Mouse (Mus musculus): ENCODE results near the gene Eln. TPM values are rescaled to one million over a fixed set of nuclear protein-coding genes. Genes with fewer than 3 reads are reported as not detected.
A peak's percentile ranks its signal among the peaks of the same experiment; 100 is the strongest.

Eln gene
- 3.8 and 4.2 TPM in 2 replicates for polyA plus RNA-seq (2014; fragmentation: Nextera tagmentation; extraction: Ambion mirVana)

DNA sequence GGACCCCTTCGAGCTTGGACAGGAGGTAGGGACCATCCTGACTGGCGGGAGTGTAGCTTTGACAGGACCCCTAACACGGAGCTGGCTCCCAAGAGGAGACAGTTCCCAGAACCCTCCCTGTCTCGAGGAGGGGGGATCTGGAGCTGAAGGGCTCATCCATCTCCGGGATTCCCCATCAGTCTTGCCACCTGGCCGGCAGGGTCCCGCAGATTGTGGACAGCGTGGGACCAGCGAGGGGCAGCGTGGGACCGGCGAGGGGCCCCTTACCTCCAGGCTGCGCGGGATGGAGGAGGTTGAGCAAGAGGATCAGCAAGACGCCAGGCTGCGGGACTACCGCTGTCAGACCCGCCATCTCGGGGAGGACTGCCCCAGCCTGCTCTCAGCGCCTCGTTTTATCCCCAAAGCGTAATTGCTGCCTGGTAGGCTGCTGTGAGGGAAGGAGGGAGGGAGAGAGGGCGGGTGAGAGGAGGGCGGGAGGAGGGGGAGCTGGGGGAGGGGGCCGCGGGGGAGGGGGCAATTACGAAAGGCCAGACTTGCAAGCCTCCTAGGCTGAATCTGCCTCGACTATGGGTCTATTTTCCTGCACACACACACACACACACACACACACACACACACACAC, at the start of gene Eln:
Eln (minus strand) TSS at position 434 of the 622 bp plus-strand sequence.
- no peaks in the 10 kb centered on the region for H3K27me3 ChIP-seq (ENCODE audit: control insufficient read depth, insufficient read depth, low read length)
- ATAC-seq (ENCODE audit: insufficient number of reproducible peaks, low FRiP score, low TSS enrichment, low read depth) (peak; percentile 61), DNase-seq (ENCODE audit: low spot score) (peak; percentile 59)
- no peaks in the 10 kb centered on the region for H3K9me3 ChIP-seq (ENCODE audit: control insufficient read depth, low read length)
- peak within 1 kb of the TSS; percentile 60 for H3K9ac ChIP-seq (ENCODE audit: low read length)
- peaks cover 20% of the 10 kb centered on the region for H3K4me1 ChIP-seq (ENCODE audit: control insufficient read depth, insufficient read depth, low read length)
- no peaks in the 10 kb centered on the region for H3K36me3 ChIP-seq (ENCODE audit: control insufficient read depth, insufficient read depth, low read length)
- H3K27ac ChIP-seq (replicated peaks; ENCODE audit: low read depth, low read length) = peak within 1 kb of the TSS; percentile 42; the same call in 1 of the 2 replicates
- peak within 1 kb of the TSS; percentile 31 for H3K4me3 ChIP-seq (ENCODE audit: low read depth, low read length)
- H3K4me2 ChIP-seq (ENCODE audit: low read depth, severe bottlenecking) = peak within 1 kb of the TSS; percentile 71
- WGBS = 1% methylated on average over 18 of the region's 28 CpGs

DNA sequence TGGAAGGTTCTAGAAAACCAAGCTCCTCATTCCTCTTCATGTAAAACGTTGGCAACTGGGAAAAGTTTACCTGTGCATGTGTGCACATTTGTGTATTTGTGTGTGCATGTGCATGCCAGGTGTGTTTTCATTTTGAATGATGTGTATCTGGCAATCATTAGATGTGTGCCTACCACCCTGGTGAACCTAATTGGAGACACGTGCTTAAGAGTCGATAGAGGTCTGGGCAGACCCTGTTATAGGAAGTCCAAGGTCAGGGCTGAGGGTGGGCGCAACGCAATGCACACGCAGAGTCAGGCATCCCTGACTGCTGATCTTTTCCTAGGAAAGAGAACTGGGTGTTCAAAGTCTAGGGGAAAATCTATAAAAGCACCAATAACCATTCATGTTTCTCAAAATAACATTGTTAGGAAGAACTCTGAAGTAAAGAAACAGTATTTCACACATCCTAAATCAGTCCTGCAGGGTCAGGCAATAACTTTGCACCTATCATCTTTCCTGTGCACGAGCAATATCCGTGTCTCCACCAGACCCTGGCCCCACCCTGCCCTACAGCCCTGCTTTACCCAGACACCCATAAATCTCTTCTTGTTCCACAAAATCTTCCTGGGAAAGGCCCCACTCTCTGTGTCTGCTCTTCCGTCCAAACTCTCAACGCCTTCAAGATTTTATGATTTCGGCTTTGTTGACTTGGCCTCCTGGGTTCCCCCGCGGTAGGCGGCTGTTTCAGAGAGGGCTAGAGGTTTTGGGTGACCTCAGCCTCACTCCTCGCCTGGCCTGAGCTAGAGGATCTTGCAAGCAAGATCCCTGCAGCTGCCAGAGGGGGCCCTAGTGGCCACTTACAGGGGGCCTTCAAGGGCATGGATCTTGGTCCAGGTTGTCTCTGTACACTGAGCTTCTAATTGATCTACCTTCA, 43.2 kb upstream of the Eln start:
- WGBS = 22% methylated on average over 15 of the region's 15 CpGs

DNA sequence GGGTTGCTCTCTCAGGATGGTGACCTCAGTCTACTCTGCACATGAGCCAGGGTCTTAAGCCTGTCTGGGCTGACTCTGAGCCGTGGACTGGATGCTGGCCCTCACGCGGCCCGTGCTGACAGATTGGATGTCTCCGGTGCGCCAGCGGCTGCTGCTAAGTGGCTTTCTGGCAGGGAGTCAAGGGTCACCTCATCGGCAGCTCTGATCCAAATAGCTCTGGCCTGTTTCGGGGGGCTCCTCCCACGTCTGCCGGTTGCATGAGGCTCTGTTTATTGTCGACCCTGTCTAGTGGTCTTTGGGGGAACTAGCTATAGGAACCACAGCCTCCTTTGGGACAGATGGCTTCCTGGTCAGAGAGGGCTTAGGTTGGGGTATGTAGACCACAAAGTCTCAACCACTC, 41.1 kb upstream of the Eln start:
- no peaks in the 10 kb centered on the region for H3K27me3 ChIP-seq (ENCODE audit: control insufficient read depth, insufficient read depth, low read length)

More for the DNA sequence above, 43.2 kb upstream of the Eln start:
- no peak overlapping the region for H3K4me3 ChIP-seq (ENCODE audit: low read depth, low read length)
- 0 out of 2 replicates have a peak overlapping the region, but pooled peaks have one; percentile 30 for H3K27ac ChIP-seq (replicated peaks; ENCODE audit: low read depth, low read length)
- H3K4me2 ChIP-seq (ENCODE audit: low read depth, severe bottlenecking) = no peak overlapping the region
- no peaks in the 10 kb centered on the region for H3K9me3 ChIP-seq (ENCODE audit: control insufficient read depth, low read length)
- DNase-seq (ENCODE audit: low spot score) (peak; percentile 58), ATAC-seq (ENCODE audit: insufficient number of reproducible peaks, low FRiP score, low TSS enrichment, low read depth) (no peak; the same call in 1 of the 2 replicates)
- no peak overlapping the region for H3K9ac ChIP-seq (ENCODE audit: low read length)
- peaks cover 17% of the 10 kb centered on the region for H3K4me1 ChIP-seq (ENCODE audit: control insufficient read depth, insufficient read depth, low read length)
- H3K27me3 ChIP-seq (ENCODE audit: control insufficient read depth, insufficient read depth, low read length) = no peaks in the 10 kb centered on the region
- H3K36me3 ChIP-seq (ENCODE audit: control insufficient read depth, insufficient read depth, low read length) = no peaks in the 10 kb centered on the region

DNA sequence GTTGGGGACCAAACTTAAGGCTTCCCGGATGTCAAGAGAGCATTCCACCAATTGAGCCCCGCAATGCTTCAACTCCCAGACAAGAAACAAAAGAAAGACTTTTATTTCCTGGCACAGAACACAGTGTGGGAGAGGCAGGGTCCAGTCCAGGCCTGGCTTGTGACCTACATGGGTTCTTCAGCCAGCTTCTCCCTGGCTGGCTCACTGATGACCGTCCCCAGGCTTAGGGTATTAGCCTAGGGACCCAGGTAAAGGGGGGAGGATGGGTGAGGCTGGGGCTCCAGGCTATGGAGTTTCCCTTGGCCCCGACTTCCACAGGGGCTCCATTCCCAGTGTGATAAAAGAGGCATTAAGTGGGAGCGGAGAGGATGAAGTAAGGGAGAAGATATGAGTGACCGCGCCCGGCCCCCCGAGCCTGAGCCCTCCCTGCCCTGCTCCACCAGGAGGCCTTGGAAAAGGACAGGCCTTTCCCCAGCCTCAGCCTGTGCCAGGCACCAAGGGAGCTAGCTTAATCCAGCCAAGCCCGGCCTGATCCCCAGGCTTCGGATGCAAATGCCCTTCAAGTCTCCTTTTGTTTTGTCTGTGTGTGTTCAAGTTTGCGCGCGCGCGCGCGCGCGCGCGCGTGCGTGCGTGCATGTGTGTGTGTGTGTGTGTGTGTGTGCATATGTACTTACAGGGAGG, 38.7 kb upstream of the Eln start:
- ATAC-seq (ENCODE audit: insufficient number of reproducible peaks, low FRiP score, low TSS enrichment, low read depth) (no peak), DNase-seq (ENCODE audit: low spot score) (no peak)
- Histone ChIP-seq H3K9me3 (ENCODE audit: control insufficient read depth, low read length) (no peaks in the 10 kb centered on the region), H3K4me3 (ENCODE audit: low read depth, low read length) (no peak overlapping the region), H3K36me3 (ENCODE audit: control insufficient read depth, insufficient read depth, low read length) (no peaks in the 10 kb centered on the region), H3K4me1 (ENCODE audit: control insufficient read depth, insufficient read depth, low read length) (peaks cover 23% of the 10 kb centered on the region), H3K4me2 (ENCODE audit: low read depth, severe bottlenecking) (no peak overlapping the region), H3K27me3 (ENCODE audit: control insufficient read depth, insufficient read depth, low read length) (no peaks in the 10 kb centered on the region), H3K9ac (ENCODE audit: low read length) (no peak overlapping the region), H3K27ac (replicated peaks; ENCODE audit: low read depth, low read length) (no peak overlapping the region)
- 72% methylated on average over 25 of the region's 25 CpGs for WGBS

More for the DNA sequence above, 41.1 kb upstream of the Eln start:
- H3K9me3 ChIP-seq (ENCODE audit: control insufficient read depth, low read length) = no peaks in the 10 kb centered on the region
- no peak overlapping the region for H3K9ac ChIP-seq (ENCODE audit: low read length)
- 13% methylated on average over 12 of the region's 12 CpGs for WGBS
- peaks cover 25% of the 10 kb centered on the region for H3K4me1 ChIP-seq (ENCODE audit: control insufficient read depth, insufficient read depth, low read length)
- 0 out of 2 replicates have a peak, but pooled peaks have one; percentile 24 for ATAC-seq (ENCODE audit: insufficient number of reproducible peaks, low FRiP score, low TSS enrichment, low read depth)
- H3K27ac ChIP-seq (replicated peaks; ENCODE audit: low read depth, low read length) = no peak overlapping the region
- no peak overlapping the region for H3K4me2 ChIP-seq (ENCODE audit: low read depth, severe bottlenecking)
- H3K36me3 ChIP-seq (ENCODE audit: control insufficient read depth, insufficient read depth, low read length) = no peaks in the 10 kb centered on the region
- no peak overlapping the region for H3K4me3 ChIP-seq (ENCODE audit: low read depth, low read length)
- peak; percentile 69 for DNase-seq (ENCODE audit: low spot score)

DNA sequence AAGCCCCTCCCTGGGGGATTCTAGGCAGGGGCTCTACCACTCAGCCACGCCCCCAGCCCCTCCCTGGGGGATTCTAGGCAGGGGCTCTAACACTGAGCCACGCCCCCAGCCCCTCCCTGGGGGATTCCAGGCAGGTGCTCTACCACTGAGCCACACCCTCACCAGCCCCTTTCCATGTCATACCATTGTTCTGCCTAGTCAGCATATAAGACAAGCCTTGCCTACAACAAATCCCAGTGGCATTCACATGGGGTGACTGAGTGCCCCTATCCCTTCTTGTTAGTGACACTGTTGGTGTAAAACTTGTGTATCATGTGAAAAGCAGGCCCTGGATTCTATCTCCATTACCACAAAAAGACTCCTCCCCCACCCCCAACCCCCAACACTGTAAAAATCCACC, 36.7 kb upstream of the Eln start:
- ATAC-seq (ENCODE audit: insufficient number of reproducible peaks, low FRiP score, low TSS enrichment, low read depth) (no peak), DNase-seq (ENCODE audit: low spot score) (no peak)
- no peaks in the 10 kb centered on the region for H3K36me3 ChIP-seq (ENCODE audit: control insufficient read depth, insufficient read depth, low read length)
- WGBS = 38% methylated on average over 2 of the region's 2 CpGs
- no peak overlapping the region for H3K4me2 ChIP-seq (ENCODE audit: low read depth, severe bottlenecking)
- no peaks in the 10 kb centered on the region for H3K27me3 ChIP-seq (ENCODE audit: control insufficient read depth, insufficient read depth, low read length)
- H3K4me3 ChIP-seq (ENCODE audit: low read depth, low read length) = no peak overlapping the region
- H3K9me3 ChIP-seq (ENCODE audit: control insufficient read depth, low read length) = no peaks in the 10 kb centered on the region
- peaks cover 16% of the 10 kb centered on the region for H3K4me1 ChIP-seq (ENCODE audit: control insufficient read depth, insufficient read depth, low read length)
- no peak overlapping the region for H3K27ac ChIP-seq (replicated peaks; ENCODE audit: low read depth, low read length)
- no peak overlapping the region for H3K9ac ChIP-seq (ENCODE audit: low read length)

DNA sequence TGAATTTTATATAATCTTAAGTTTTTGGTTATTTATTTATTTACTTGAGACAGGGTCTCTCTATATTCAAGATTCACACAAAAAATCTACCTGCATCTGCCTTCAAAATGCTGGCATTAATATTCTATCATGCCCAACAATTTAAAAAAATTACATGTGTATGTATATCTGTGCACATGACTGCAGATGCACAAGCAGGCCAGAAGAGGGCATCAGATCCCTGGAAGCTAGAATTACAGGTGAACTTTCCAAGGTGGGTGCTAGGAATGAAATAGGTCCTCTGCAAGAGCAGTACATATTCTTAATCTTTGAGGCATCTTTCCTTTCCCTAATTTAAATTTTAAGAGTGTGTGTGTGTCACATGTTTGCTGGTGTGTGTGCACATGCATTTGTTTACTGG, 33.8 kb upstream of the Eln start:
- Histone ChIP-seq H3K4me2 (ENCODE audit: low read depth, severe bottlenecking) (no peak overlapping the region), H3K36me3 (ENCODE audit: control insufficient read depth, insufficient read depth, low read length) (no peaks in the 10 kb centered on the region), H3K4me1 (ENCODE audit: control insufficient read depth, insufficient read depth, low read length) (peaks cover 10% of the 10 kb centered on the region; the same call in 1 of the 2 replicates), H3K4me3 (ENCODE audit: low read depth, low read length) (no peak overlapping the region), H3K9ac (ENCODE audit: low read length) (no peak overlapping the region), H3K27me3 (ENCODE audit: control insufficient read depth, insufficient read depth, low read length) (no peaks in the 10 kb centered on the region), H3K27ac (replicated peaks; ENCODE audit: low read depth, low read length) (no peak overlapping the region), H3K9me3 (ENCODE audit: control insufficient read depth, low read length) (no peaks in the 10 kb centered on the region)
- no peak for ATAC-seq (ENCODE audit: insufficient number of reproducible peaks, low FRiP score, low TSS enrichment, low read depth)
- no peak for DNase-seq (ENCODE audit: low spot score)

DNA sequence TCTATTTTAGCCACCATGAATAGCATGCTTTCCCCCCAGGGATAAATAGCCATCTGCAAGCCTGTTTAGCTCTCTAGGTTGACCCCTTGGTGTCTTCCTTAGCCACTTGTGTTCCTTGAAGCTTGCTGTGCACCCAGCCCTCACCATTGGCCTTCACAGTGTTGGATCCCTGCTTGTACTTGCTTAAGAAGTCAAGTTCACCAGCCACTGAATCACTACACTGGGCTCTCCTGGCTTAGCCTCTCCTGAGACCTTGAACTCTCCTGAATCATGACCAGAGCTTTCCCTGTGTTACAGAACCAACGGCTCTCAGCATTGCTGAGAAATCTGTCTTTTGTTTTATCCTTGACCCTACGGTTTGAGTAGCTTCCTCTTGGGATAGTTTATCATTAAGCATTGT, 33.0 kb upstream of the Eln start:
- H3K9me3 ChIP-seq (ENCODE audit: control insufficient read depth, low read length) = no peaks in the 10 kb centered on the region
- H3K4me2 ChIP-seq (ENCODE audit: low read depth, severe bottlenecking) = no peak overlapping the region
- 87% methylated on average over 2 of the region's 2 CpGs for WGBS
- no peak overlapping the region for H3K4me3 ChIP-seq (ENCODE audit: low read depth, low read length)
- H3K4me1 ChIP-seq (ENCODE audit: control insufficient read depth, insufficient read depth, low read length) = peaks cover 10% of the 10 kb centered on the region; the same call in 1 of the 2 replicates
- H3K27ac ChIP-seq (replicated peaks; ENCODE audit: low read depth, low read length) = no peak overlapping the region
- no peaks in the 10 kb centered on the region for H3K36me3 ChIP-seq (ENCODE audit: control insufficient read depth, insufficient read depth, low read length)
- H3K9ac ChIP-seq (ENCODE audit: low read length) = no peak overlapping the region
- DNase-seq (ENCODE audit: low spot score) (no peak), ATAC-seq (ENCODE audit: insufficient number of reproducible peaks, low FRiP score, low TSS enrichment, low read depth) (no peak)
- no peaks in the 10 kb centered on the region for H3K27me3 ChIP-seq (ENCODE audit: control insufficient read depth, insufficient read depth, low read length)

DNA sequence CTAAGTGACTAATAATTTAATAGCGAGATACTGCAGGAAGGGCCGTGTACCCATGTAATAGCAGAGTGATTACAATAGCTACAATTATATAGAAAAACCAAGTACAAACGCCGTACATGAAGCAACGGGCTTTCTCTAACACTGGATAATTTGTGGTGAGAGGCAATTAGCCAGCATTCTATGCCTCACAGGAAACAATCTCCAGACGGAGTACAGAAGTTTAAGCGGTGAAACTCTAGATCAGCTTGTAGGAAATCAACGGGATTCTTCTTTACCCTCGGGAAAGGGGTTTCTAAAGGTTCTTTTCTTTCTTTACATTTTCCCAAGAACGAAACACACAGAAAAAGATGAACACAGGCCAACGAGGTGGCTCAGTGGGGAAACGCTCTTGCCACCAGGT, 29.4 kb upstream of the Eln start:
- Histone ChIP-seq H3K9me3 (ENCODE audit: control insufficient read depth, low read length) (no peaks in the 10 kb centered on the region), H3K27ac (replicated peaks; ENCODE audit: low read depth, low read length) (no peak overlapping the region), H3K4me1 (ENCODE audit: control insufficient read depth, insufficient read depth, low read length) (0 out of 2 replicates have a peak, but pooled peaks cover 3% of the 10 kb centered on the region), H3K36me3 (ENCODE audit: control insufficient read depth, insufficient read depth, low read length) (no peaks in the 10 kb centered on the region), H3K4me3 (ENCODE audit: low read depth, low read length) (no peak overlapping the region), H3K4me2 (ENCODE audit: low read depth, severe bottlenecking) (no peak overlapping the region), H3K9ac (ENCODE audit: low read length) (no peak overlapping the region), H3K27me3 (ENCODE audit: control insufficient read depth, insufficient read depth, low read length) (no peaks in the 10 kb centered on the region)
- DNase-seq (ENCODE audit: low spot score) (no peak), ATAC-seq (ENCODE audit: insufficient number of reproducible peaks, low FRiP score, low TSS enrichment, low read depth) (no peak)
- WGBS = 41% methylated on average over 12 of the region's 12 CpGs

Data from limb, embryonic 11.5 days (tissue).